Mouse (Mus musculus) liver, postnatal 0 days (tissue): ENCODE measurements at regions not wholly inside any gene's neighbourhood (a gene's known extent, or its start where the extent isn't known, plus 50 kb on each side); places are given as distances from the start of the nearest gene placed in this dataset.

ENCODE experiments used
- CTCF ChIP-seq: sonication (generic); IDR thresholded peaks from 2 replicates; pipeline ENCODE4 v1.5.1; 2016; ENCODE audit warnings: antibody characterized with exemption, low read depth
- EP300 ChIP-seq: IDR thresholded peaks from 2 replicates; pipeline ENCODE4 v1.6.1; 2016; ENCODE audit warnings: antibody characterized with exemption, low read depth, mild to moderate bottlenecking

DNA sequence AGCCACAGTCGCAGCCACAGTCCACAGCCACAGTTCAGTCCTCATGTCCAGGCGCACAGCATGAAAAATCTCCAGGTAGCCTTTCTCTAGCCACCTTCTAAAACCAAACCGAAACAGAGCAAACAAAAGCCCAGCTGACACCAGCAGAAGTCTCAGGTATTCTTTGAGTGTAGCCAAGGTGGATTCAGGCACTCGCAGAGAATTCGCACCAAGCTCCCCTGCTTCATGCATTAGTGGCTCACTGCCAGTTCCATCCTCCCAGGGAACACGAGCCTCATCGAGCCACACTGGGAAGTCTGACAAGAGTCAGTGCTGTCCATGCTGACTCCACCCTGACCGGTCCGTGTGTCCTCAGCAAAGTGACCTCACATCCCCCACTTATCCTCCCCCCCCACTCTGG is 217.7 kb upstream of the Amigo2 start:
- TF ChIP-seq CTCF (no peak), EP300 (no peak)
